Mouse (Mus musculus) cerebellum, postnatal 36 days (tissue): Measurements from ENCODE around the gene Pdxk.
"Not testable (repeated sequence)": the region's sequence is repeated elsewhere in the genome, so short reads cannot be mapped to it uniquely, and the experiment has no call there.

ENCODE experiments used
- DNase-seq, 2 experiments: peaks; one replicate each; pipeline ENCODE4 v3.0.0; 2021 to 2022; ENCODE audit warnings: mixed read lengths in 2 of 2

Gene Pdxk

GRCm38 (mm10) chr10:78417888-78418287, 46.9 kb downstream of the Pdxk start:
- DNase-seq, result peak in 1 of 2 experiments; percentile 30

- not testable (repeated sequence) for DNase-seq
These were observed 49.8 kb downstream of the Pdxk start for GRCm38 (mm10) chr10:78414936-78415335.

- no peak for DNase-seq
These were observed 51.6 kb downstream of the Pdxk start for GRCm38 (mm10) chr10:78413152-78413520.

- peak; percentile 96 to 98 for DNase-seq
These were observed 52.2 kb downstream of the Pdxk start, which contains the start of gene Rrp1 for GRCm38 (mm10) chr10:78412319-78413151. Rrp1 (minus strand) TSS chr10:78413043.

GRCm38 (mm10) chr10:78411851-78412250, 52.9 kb downstream of the Pdxk start:
- peak in 1 of 2 experiments; percentile 43 for DNase-seq

GRCm38 (mm10) chr10:78409035-78409788, 55.6 kb downstream of the Pdxk start:
- peak; percentile 45 to 59 for DNase-seq

GRCm38 (mm10) chr10:78407132-78407531, 57.6 kb downstream of the Pdxk start:
- DNase-seq, result no peak

GRCm38 (mm10) chr10:78406152-78406551, 58.6 kb downstream of the Pdxk start:
- DNase-seq, result no peak

GRCm38 (mm10) chr10:78402301-78402922, 62.4 kb downstream of the Pdxk start:
- DNase-seq, result no peak

GRCm38 (mm10) chr10:78401127-78401526, 63.6 kb downstream of the Pdxk start:
- no peak for DNase-seq

- no peak for DNase-seq
These were observed 65.6 kb downstream of the Pdxk start for GRCm38 (mm10) chr10:78399090-78399657.

- no peak for DNase-seq
These were observed 68.2 kb downstream of the Pdxk start for GRCm38 (mm10) chr10:78396625-78396885.

- peak; percentile 96 to 98 for DNase-seq
These were observed 68.8 kb downstream of the Pdxk start for GRCm38 (mm10) chr10:78395819-78396624.

GRCm38 (mm10) chr10:78395377-78395776, 69.4 kb downstream of the Pdxk start:
- no peak for DNase-seq

GRCm38 (mm10) chr10:78392072-78392471, 72.7 kb downstream of the Pdxk start:
- DNase-seq, result peak; percentile 87 to 90

GRCm38 (mm10) chr10:78390982-78391470, 73.7 kb downstream of the Pdxk start:
- no peak for DNase-seq

- DNase-seq, result peak in 1 of 2 experiments; percentile 34
These were observed 76.4 kb downstream of the Pdxk start for GRCm38 (mm10) chr10:78388216-78388980.
